Mouse (Mus musculus): ENCODE measurements at regions not wholly inside any gene's neighbourhood (a gene's known extent, or its start where the extent isn't known, plus 50 kb on each side); places are given as distances from the start of the nearest gene placed in this dataset.

DNA sequence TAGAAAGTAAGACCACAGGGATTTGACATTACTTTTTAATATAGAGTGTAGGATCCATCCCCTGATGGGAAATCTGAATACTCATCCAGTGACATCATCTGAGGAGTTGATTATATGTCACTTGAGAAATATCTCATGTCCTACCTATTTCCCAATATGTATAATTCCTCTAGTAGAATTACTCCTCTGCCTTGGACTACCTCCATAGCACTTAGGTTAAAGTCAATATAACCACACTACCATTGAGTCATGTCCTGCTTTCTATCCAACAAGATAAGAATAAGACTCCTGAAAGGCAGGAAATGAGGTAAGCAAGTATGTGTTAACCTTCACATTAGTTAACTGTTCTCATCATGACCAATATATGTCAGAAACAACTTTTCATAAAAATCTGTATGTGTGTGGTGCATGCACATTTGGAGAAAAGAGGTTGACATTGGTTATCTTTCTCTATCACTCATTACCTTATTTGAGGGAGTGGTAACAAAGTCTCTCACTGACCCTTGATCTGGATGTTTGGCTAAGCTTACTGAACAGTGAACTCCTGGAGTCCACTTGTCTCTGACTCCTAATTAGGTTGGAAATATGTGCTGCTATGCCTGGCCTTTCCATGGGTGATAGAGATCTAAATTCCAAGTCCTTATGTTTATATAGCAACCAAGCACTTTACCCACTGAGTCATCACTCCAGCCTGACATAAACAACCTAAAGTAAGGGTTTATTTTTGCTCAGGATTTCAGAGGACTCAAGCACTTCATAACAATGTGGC, 292.0 kb upstream of the Pitrm1 start:
- DNase-seq (ENCODE audit: low spot score in 2 of 2) = no peak

DNA sequence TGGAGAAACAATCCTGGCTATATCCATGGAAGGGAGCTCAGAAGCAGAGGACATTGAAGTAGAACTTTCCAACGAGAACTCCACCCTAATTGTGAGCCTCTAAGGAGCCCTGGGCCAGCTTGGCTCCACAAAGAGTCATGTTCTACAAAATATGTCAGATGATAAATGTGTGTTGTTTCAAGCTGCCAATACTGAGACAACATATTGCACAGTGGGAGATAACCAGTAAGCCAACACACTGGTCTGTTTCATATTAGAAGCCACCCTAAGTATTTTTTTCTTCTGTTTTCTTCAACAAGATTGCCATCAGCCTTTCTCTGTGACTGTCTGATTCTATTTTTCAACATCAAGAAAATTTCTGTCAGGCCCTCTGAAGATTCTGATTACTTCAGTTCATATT, 289.5 kb upstream of the Pitrm1 start:
- DNase-seq (ENCODE audit: low spot score in 2 of 2) = no peak

- no peak for DNase-seq (ENCODE audit: low spot score in 2 of 2)
These were observed 287.6 kb upstream of the Pitrm1 start for GRCm38 (mm10) chr13:6260321-6260865.

- DNase-seq (ENCODE audit: low spot score in 2 of 2) = no peak
These were observed 286.5 kb upstream of the Pitrm1 start for GRCm38 (mm10) chr13:6261458-6261857.

GRCm38 (mm10) chr13:6270546-6270945, 277.4 kb upstream of the Pitrm1 start:
- no peak for DNase-seq (ENCODE audit: low spot score in 2 of 2)

GRCm38 (mm10) chr13:6272932-6273331, 275.0 kb upstream of the Pitrm1 start:
- no peak for DNase-seq (ENCODE audit: low spot score in 2 of 2)

GRCm38 (mm10) chr13:6280073-6280472, 267.9 kb upstream of the Pitrm1 start:
- no peak for DNase-seq (ENCODE audit: low spot score in 2 of 2)

DNA sequence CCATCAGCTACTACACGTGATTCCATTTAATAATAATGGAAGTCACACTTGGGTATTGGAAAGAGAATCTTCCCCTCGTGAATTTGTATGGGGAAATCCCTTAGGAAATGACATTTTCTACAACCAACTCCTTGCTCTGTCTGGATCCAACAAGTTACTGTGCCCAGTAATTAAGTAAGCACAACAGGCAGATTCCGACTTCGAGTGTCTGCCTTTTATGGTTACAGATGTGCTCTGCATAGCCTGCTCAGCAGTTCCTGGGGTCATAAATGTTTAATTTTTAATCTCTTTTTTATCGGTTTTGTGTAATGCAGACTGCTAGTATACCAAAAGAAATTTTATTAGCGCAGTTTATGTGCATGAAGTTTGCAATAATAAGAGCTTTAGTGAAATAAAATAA, 259.8 kb upstream of the Pitrm1 start:
- no peak for DNase-seq (ENCODE audit: low spot score in 2 of 2)

- no peak for DNase-seq (ENCODE audit: low spot score in 2 of 2)
These were observed 255.9 kb upstream of the Pitrm1 start for GRCm38 (mm10) chr13:6292098-6292497.

DNA sequence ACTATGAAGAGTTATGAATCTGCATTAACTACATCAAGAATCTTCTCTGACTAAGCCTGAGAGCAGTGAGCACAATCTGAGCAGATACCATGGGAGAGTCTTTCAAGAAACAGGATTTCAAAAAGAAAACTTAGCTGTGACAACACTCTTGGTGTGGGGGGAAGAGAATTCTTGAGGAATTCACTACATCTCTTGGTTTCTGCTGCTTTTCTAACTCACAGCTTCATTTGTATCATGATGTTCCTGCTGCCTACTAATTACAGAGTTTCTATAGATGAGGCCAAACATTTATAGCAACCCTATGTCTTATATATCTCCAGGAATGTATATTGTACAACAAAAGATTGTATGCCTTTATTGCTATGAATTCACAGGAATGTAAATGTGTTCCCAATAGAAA, 242.2 kb upstream of the Pitrm1 start:
- DNase-seq (ENCODE audit: low spot score in 2 of 2) = no peak

DNA sequence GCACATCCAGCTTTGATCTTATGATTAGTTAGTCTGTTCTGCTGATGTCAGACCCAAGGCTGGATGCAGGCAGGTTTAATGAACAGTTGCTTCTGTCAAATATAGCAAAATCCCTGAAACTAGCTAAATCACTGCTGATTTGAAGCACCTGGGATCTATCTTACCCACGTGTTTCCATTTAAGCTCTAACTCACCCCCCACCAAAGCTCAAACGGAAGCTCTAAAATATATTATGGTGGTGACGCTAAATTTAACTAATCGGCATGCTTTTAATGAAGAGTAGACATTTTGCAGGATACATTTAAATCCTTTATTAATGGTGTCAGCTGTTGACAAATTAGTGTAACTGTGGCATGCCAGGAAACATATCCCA, 241.3 kb upstream of the Pitrm1 start:
- no peak for DNase-seq (ENCODE audit: low spot score in 2 of 2)

DNA sequence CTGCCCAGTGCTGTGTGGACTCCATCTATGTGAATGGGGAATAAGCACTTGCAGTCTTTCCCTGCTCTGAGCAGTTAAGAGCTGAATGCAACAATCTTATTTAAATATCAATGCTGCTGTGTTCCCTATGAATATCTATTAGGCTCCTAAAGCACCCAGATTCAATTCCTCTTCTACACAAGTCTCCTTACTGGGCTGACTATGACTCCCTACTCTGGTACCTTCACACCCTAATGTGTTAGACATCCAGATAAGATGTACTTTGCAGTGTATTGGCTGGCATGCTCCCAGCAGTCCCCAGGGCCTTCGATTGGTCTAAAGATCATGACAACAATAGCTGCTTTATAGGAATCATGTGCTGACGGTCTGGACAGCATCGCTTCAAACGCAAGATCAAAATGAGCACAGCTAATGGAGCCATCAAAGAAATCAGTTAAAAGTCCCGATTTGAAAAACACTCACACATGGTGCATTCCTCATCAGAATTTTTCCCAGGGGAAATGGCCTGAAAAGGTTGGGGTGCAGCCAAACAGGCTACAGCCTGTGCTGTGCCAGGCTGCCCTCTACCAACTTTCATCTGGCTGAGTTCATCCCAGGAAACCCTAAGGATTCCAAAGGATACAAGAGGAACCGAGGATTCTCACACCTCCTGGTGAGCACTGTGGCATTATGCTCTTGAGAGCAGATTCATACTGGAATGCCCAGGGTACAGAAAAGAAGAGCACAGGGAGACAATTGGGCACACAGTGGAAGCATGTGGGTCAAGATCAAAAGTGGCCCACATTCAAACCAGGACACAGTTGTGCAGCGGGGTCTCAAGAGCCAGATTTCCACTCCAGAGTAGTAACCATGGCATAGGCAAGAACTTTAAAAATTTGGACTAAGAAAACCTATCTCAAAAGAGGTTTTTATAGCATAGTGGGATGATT, 240.7 kb upstream of the Pitrm1 start:
- DNase-seq (ENCODE audit: low spot score in 2 of 2) = no peak

GRCm38 (mm10) chr13:6316201-6316600, 231.7 kb upstream of the Pitrm1 start:
- no peak for DNase-seq (ENCODE audit: low spot score in 2 of 2)

- DNase-seq (ENCODE audit: low spot score in 2 of 2) = no peak
These were observed 224.0 kb upstream of the Pitrm1 start for GRCm38 (mm10) chr13:6323948-6324347.

DNA sequence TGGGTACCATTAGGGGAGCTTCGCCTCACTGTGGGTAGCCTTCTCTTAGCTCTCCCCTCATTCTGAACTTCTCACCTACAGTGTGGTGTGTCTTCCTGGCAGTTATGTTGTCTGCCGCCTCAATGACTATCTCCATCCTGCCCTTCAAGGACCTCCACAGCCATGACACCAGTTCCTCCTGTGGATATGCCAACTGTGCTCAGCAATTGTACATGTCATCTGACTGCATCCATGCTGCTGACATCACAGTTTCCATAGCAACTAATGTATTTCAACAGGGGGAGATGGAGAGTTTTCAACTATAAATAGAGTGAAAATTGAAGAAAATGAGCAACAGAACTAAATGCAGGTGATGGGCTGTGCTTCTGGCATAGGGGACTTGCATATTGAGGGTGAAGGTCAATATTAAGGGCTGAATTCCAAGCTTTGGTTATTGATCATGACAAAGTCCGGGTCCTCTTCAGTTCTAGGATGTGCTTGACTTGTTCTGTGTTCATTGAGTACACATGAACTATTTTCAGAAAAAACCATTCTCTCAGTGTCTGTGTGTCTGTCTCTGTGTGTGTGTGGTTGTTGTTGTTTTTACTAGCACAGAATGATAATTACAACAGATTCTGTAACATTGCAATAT, 217.5 kb upstream of the Pitrm1 start:
- no peak for DNase-seq (ENCODE audit: low spot score in 2 of 2)

DNA sequence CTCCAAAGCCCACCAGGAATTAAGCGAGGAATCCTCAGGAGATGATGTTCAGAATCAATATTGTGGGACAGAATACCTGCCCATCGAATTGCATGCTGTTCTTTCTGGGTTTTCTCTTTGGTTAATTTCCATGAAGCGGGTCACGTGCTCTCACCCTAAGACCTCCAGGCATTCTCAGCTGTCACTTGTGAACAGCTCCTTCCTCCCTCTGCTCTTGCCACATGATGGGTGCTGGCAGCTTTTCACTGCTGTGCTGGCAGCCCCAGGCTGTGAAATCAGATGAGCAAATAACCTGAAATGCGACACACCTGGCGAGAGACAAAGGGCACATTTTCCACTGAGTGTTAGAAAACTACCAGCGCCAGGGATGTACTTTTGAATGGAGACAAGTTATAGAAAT, 207.8 kb upstream of the Pitrm1 start:
- no peak for DNase-seq (ENCODE audit: low spot score in 2 of 2)

- DNase-seq (ENCODE audit: low spot score in 2 of 2) = peak; percentile 67 to 86
These were observed 206.7 kb upstream of the Pitrm1 start for GRCm38 (mm10) chr13:6341102-6341737.

GRCm38 (mm10) chr13:6365169-6365568, 182.8 kb upstream of the Pitrm1 start:
- no peak for DNase-seq (ENCODE audit: low spot score in 2 of 2)

- no peak for DNase-seq (ENCODE audit: low spot score in 2 of 2)
These were observed 180.3 kb upstream of the Pitrm1 start for GRCm38 (mm10) chr13:6367661-6368060.

DNA sequence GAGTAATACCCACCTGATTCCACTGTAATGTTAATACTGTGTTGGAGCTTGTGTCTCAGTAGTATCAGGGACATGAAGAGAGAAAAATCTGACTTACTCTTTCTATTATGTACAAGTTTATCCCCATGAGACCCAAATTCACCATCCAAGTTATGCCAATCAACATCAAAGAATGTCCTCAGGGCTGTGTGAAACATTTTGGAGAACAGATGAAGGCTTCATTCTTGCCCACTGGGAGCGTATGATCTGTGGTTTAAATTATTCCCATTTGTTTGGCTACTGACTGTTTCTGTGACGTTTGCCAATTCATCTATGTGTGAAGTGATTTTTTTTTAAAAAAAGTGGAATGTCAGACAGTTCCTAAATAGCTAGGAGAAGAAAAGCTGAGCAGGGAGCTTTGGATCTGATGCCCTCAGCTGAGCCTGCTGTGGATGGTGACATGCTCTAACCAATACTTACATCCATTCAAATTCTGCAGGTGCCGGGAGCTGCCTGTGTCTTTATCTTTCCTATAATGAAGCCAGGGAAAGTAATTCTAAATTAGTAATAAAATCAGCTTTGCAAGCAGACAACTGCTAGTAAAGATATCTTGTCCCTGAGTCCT, 173.3 kb upstream of the Pitrm1 start:
- DNase-seq (ENCODE audit: low spot score in 2 of 2) = no peak

DNA sequence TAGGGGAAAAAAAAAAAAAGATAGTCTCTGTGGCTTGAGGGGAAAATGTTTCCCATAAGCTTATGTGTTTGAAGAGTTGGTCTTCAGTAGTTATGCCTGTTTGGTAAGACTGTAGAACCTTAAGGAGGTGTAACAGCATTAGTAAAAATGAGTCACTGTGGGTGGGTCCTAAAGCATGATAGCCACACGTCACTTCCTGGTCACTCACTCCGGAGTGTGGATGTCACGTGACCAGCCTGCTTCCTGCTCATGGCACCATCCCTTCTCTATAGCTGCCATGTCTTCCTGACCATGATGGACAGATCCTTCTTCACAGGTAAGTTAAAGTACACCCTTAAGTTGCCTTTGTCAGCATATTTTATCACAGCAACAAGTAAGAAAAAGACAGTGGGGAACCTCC, 170.0 kb upstream of the Pitrm1 start:
- no peak for DNase-seq (ENCODE audit: low spot score in 2 of 2)

All from layer of hippocampus, adult 18-20 months (tissue).